10 mouse cellular contexts compared by ENCODE assay signal in the genomic region with DNA sequence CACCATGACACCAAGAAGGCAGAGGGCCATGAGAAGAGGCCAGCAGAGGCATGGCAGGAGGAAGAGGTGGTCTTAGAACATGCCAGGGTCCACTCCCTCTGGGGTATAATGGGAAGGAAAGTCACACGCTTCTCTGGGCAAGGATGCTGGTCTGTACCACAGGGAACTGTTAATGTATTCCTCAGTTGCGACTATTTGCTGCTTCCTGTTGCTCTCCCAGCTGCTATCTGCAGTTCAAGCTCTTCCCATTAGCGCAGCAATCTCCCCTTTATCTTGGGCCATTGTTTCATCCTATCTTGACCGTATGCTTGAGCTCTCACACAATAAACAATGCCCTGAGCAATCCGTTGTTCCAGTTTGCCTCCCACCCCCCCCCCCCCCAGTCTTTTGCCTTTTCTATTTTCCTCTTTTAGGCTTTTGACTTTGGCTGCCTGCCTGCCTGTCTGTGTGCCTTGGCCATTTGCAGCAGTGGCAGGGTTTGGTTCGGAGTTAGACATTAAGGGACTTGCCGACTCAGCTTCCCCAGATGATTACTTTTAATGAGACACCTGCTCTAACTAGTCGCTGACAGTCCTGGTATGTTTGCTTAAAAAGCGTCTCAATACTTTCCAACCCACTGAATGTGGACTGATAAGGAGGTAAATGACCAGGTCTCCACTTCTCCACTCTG. TPM values are rescaled to one million over a fixed set of nuclear protein-coding genes. Genes with fewer than 3 reads are reported as not detected.
DNase-seq lines count a peak whose midpoint lies in the region; ATAC-seq and TF ChIP-seq lines count a peak whose summit lies in the region.
"Had no signal": no experiment of that assay in that cellular context is flagged by ENCODE, and none has a peak within 500 bp of the region (broad histone marks: within the 10 kb centered on the region; RNA-seq: fewer than 3 reads in every experiment).

No protein-coding gene starts in this region.

- DNase-seq in embryonic facial prominence, embryonic 10.5 days (ENCODE audit: low spot score), result no peak
- peak; percentile 70 for DNase-seq in ZHBTc4 (ENCODE audit: low read depth, low spot score)
- DNase-seq in kidney, adult 2 months, result peak; percentile 94
- no peak for DNase-seq in spleen, postnatal 10 days (ENCODE audit: low spot score in 2 of 2)
- no peak for DNase-seq in right cerebral cortex, adult 18-20 months
- no peak for DNase-seq in gastrocnemius, postnatal 14 days

- no peaks in the 10 kb centered on the region for H3K27me3 ChIP-seq in embryonic facial prominence, embryonic 15.5 days
- H3K27me3 ChIP-seq in embryonic facial prominence, embryonic 10.5 days (replicated peaks; ENCODE audit: low read depth, poor library complexity, severe bottlenecking), result no peaks in the 10 kb centered on the region
- no peaks in the 10 kb centered on the region for H3K27me3 ChIP-seq in kidney, adult 2 months (replicated peaks; ENCODE audit: control insufficient read depth, insufficient read depth, low read length)
- H3K27me3 ChIP-seq: embryonic facial prominence, embryonic 12.5 days; limb, embryonic 13.5 days had no signal

- H3K4me2 ChIP-seq in embryonic facial prominence, embryonic 15.5 days (replicated peaks), result no peak overlapping the region
- H3K4me2 ChIP-seq: embryonic facial prominence, embryonic 12.5 days; limb, embryonic 13.5 days had no signal

- peaks cover 79% of the 10 kb centered on the region for H3K4me1 ChIP-seq in embryonic facial prominence, embryonic 15.5 days
- peaks cover 54% of the 10 kb centered on the region for H3K4me1 ChIP-seq in embryonic facial prominence, embryonic 10.5 days
- peaks cover 49% of the 10 kb centered on the region for H3K4me1 ChIP-seq in kidney, adult 2 months (ENCODE audit: control insufficient read depth, insufficient read depth, low read length)

- no peak overlapping the region for H3K9ac ChIP-seq in embryonic facial prominence, embryonic 15.5 days
- H3K9ac ChIP-seq: embryonic facial prominence, embryonic 12.5 days; limb, embryonic 13.5 days had no signal

- TF ChIP-seq POLR2A in kidney, adult 2 months (IDR thresholded peaks at IDR 0.05; ENCODE audit: low read depth, low read length), result no peak

- H3K36me3 ChIP-seq in embryonic facial prominence, embryonic 15.5 days, result no peaks in the 10 kb centered on the region
- H3K36me3 ChIP-seq in embryonic facial prominence, embryonic 10.5 days (replicated peaks), result peaks cover 8% of the 10 kb centered on the region
- no peaks in the 10 kb centered on the region for H3K36me3 ChIP-seq in kidney, adult 2 months (ENCODE audit: control insufficient read depth, insufficient read depth, low read length)

- H3K9me3 ChIP-seq in embryonic facial prominence, embryonic 15.5 days (replicated peaks), result no peaks in the 10 kb centered on the region
- no peaks in the 10 kb centered on the region for H3K9me3 ChIP-seq in embryonic facial prominence, embryonic 10.5 days
- H3K9me3 ChIP-seq: embryonic facial prominence, embryonic 12.5 days; limb, embryonic 13.5 days had no signal

- TF ChIP-seq CTCF in kidney, adult 2 months (conservative IDR thresholded peaks at IDR 0.05; ENCODE audit: insufficient read depth, insufficient read length, low read depth, low read length), result no peak

- intact Hi-C loops in gastrocnemius, postnatal 14 days (cut with DNase I; ENCODE audit: low total_unique reads), result no loop called here

- H3K27ac ChIP-seq in embryonic facial prominence, embryonic 15.5 days (replicated peaks), result peak overlapping the region; percentile 34
- H3K27ac ChIP-seq in embryonic facial prominence, embryonic 10.5 days (replicated peaks), result no peak overlapping the region
- peak overlapping the region; percentile 91 for H3K27ac ChIP-seq in kidney, adult 2 months (ENCODE audit: insufficient read depth, low read depth, low read length)
- H3K27ac ChIP-seq: embryonic facial prominence, embryonic 12.5 days; limb, embryonic 13.5 days had no signal

- no peak for ATAC-seq in embryonic facial prominence, embryonic 15.5 days (ENCODE audit: insufficient number of reproducible peaks, low FRiP score, low TSS enrichment, low read depth)
- 0 out of 2 replicates have a peak, but pooled peaks have one; percentile 10 for ATAC-seq in megakaryocyte, adult 5-6 weeks (ENCODE audit: poor library complexity, severe bottlenecking)

- whole genome bisulfite sequencing in embryonic facial prominence, embryonic 15.5 days, result 36% methylated on average over 9 of the region's 9 CpGs
- WGBS in embryonic facial prominence, embryonic 10.5 days, result 37% methylated on average over 9 of the region's 9 CpGs
- 7% methylated on average over 9 of the region's 9 CpGs for WGBS in kidney, adult 2 months

- no peak overlapping the region for H3K4me3 ChIP-seq in embryonic facial prominence, embryonic 15.5 days (replicated peaks)
- H3K4me3 ChIP-seq in embryonic facial prominence, embryonic 10.5 days, result no peak overlapping the region
- no peak overlapping the region for H3K4me3 ChIP-seq in kidney, adult 2 months (ENCODE audit: insufficient read depth, low read depth, low read length)
- H3K4me3 ChIP-seq: embryonic facial prominence, embryonic 12.5 days; limb, embryonic 13.5 days had no signal

RNA-seq across cellular contexts. Expression of a gene that starts 15.0 kb away (rescaled TPM):
- 24.6 and 35.3 TPM in 2 replicates for polyA plus RNA-seq in embryonic facial prominence, embryonic 15.5 days (2015; fragmentation: Nextera tagmentation; extraction: Ambion mirVana)
- 11.4 and 14.1 TPM in 2 replicates for polyA plus RNA-seq in embryonic facial prominence, embryonic 10.5 days (2016; fragmentation: Nextera tagmentation; extraction: Ambion mirVana)
- 122 and 136 TPM in 2 replicates for polyA plus RNA-seq in kidney, adult 2 months (2012; rRNA removed)
- 21.0 and 24.6 TPM in 2 replicates for total RNA-seq in megakaryocyte, adult 5-6 weeks (2015)
- 15.9 and 20.3 TPM in 2 replicates for total RNA-seq in megakaryocyte, adult 5-6 weeks (2017)
- 10 to 100 TPM; 26.6 to 35.0 TPM for total RNA-seq in gastrocnemius, postnatal 14 days (2021)

Comparison
In these comparisons a context has a peak if more than half of its experiments do, and no peak if none do; other contexts are left out.
1. DNase-seq: peak in ZHBTc4 (single experiment) and kidney, adult 2 months (single experiment); none in embryonic facial prominence, embryonic 10.5 days (single experiment), spleen, postnatal 10 days (0 of 2), right cerebral cortex, adult 18-20 months (single experiment) and gastrocnemius, postnatal 14 days (single experiment).